Mouse (Mus musculus): ENCODE data around the gene Aox3. TPM values are rescaled to one million over a fixed set of nuclear protein-coding genes. Genes with fewer than 3 reads are reported as not detected.

Gene Aox3
- polyA plus RNA-seq, 1 experiment, result 1.5 TPM

DNA sequence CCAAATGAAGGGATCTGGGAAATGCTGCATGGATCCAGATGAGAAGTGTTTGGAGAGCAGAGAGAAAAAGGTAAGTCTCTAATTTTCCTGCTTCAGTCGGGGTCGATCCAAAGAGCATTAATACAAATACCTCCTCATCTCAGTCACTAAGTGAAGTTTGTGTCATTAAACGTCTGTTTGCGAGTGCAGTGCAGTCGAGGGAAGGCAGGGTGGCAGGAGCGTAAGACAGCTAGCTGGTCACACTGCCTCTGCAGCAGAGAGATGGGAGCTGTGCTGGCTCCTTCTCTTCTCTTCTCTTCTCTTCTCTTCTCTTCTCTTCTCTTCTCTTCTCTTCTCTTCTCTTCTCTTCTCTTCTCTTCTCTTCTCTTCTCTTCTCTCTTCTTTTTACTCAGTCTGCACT lies 115.2 kb downstream of the Aox3 start:
- Histone ChIP-seq H3K9ac (ENCODE audit: low read depth, poor library complexity, severe bottlenecking) (no peak overlapping the region), H3K27me3 (ENCODE audit: control insufficient read depth, insufficient read depth, low read length, poor library complexity, severe bottlenecking) (no peaks in the 10 kb centered on the region), H3K4me1 (ENCODE audit: control insufficient read depth, insufficient read depth, low read length) (peaks cover 2% of the 10 kb centered on the region), H3K4me3 (ENCODE audit: low read depth, low read length) (no peak overlapping the region), H3K27ac (ENCODE audit: insufficient read depth, low read length) (no peak overlapping the region), H3K9me3 (replicated peaks; ENCODE audit: control insufficient read depth, insufficient read depth, low read length, poor library complexity, severe bottlenecking) (no peaks in the 10 kb centered on the region), H3K36me3 (ENCODE audit: control insufficient read depth, insufficient read depth, low read length, poor library complexity, severe bottlenecking) (no peaks in the 10 kb centered on the region)
- TF ChIP-seq CTCF (IDR thresholded peaks at IDR 0.05; ENCODE audit: low read depth, low read length) (no peak), POLR2A (IDR thresholded peaks at IDR 0.05; ENCODE audit: insufficient read depth, low read length) (no peak), EP300 (IDR thresholded peaks at IDR 0.05; ENCODE audit: insufficient read depth, low read depth, low read length) (no peak)

GRCm38 (mm10) chr1:58228916-58229315 lies 116.0 kb downstream of the Aox3 start:
- no peak overlapping the region for H3K4me3 ChIP-seq (ENCODE audit: low read depth, low read length)
- TF ChIP-seq CTCF (IDR thresholded peaks at IDR 0.05; ENCODE audit: low read depth, low read length), result no peak
- no peak for TF ChIP-seq POLR2A (IDR thresholded peaks at IDR 0.05; ENCODE audit: insufficient read depth, low read length)
- no peak for TF ChIP-seq EP300 (IDR thresholded peaks at IDR 0.05; ENCODE audit: insufficient read depth, low read depth, low read length)
- H3K27ac ChIP-seq (ENCODE audit: insufficient read depth, low read length), result no peak overlapping the region

GRCm38 (mm10) chr1:58229774-58230173 lies 116.8 kb downstream of the Aox3 start:
- Histone ChIP-seq H3K9ac (ENCODE audit: low read depth, poor library complexity, severe bottlenecking) (no peak overlapping the region), H3K27ac (ENCODE audit: insufficient read depth, low read length) (no peak overlapping the region), H3K27me3 (ENCODE audit: control insufficient read depth, insufficient read depth, low read length, poor library complexity, severe bottlenecking) (no peaks in the 10 kb centered on the region), H3K4me1 (ENCODE audit: control insufficient read depth, insufficient read depth, low read length) (peaks cover 2% of the 10 kb centered on the region), H3K36me3 (ENCODE audit: control insufficient read depth, insufficient read depth, low read length, poor library complexity, severe bottlenecking) (no peaks in the 10 kb centered on the region), H3K4me3 (ENCODE audit: low read depth, low read length) (no peak overlapping the region), H3K9me3 (replicated peaks; ENCODE audit: control insufficient read depth, insufficient read depth, low read length, poor library complexity, severe bottlenecking) (no peaks in the 10 kb centered on the region)
- no peak for TF ChIP-seq CTCF (IDR thresholded peaks at IDR 0.05; ENCODE audit: low read depth, low read length)
- no peak for TF ChIP-seq EP300 (IDR thresholded peaks at IDR 0.05; ENCODE audit: insufficient read depth, low read depth, low read length)
- TF ChIP-seq POLR2A (IDR thresholded peaks at IDR 0.05; ENCODE audit: insufficient read depth, low read length), result no peak

More at GRCm38 (mm10) chr1:58228916-58229315, 116.0 kb downstream of the Aox3 start:
- no peak overlapping the region for H3K9ac ChIP-seq (ENCODE audit: low read depth, poor library complexity, severe bottlenecking)
- no peaks in the 10 kb centered on the region for H3K36me3 ChIP-seq (ENCODE audit: control insufficient read depth, insufficient read depth, low read length, poor library complexity, severe bottlenecking)
- H3K9me3 ChIP-seq (replicated peaks; ENCODE audit: control insufficient read depth, insufficient read depth, low read length, poor library complexity, severe bottlenecking), result no peaks in the 10 kb centered on the region
- peaks cover 2% of the 10 kb centered on the region for H3K4me1 ChIP-seq (ENCODE audit: control insufficient read depth, insufficient read depth, low read length)
- no peaks in the 10 kb centered on the region for H3K27me3 ChIP-seq (ENCODE audit: control insufficient read depth, insufficient read depth, low read length, poor library complexity, severe bottlenecking)

DNA sequence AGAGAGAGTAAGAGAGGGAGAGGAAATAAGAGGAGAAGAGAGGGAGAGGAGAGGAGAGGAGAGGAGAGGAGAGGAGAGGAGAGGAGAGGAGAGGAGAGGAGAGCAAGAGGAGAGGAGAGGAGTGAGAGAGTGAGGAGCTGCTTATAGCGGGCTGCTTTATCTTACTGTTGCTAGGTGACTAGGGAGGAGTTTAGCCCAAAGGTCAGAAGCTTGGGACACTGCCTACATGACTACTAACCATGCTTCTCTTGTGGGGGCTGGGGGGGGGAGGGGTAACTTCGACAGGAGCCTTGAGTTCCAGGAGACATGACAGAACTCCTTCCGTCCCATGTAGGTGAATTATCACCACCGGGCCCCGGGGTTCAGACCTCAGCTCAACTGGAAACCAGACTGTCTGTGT lies 117.6 kb downstream of the Aox3 start:
- TF ChIP-seq CTCF (IDR thresholded peaks at IDR 0.05; ENCODE audit: low read depth, low read length), result no peak
- no peak for TF ChIP-seq EP300 (IDR thresholded peaks at IDR 0.05; ENCODE audit: insufficient read depth, low read depth, low read length)
- TF ChIP-seq POLR2A (IDR thresholded peaks at IDR 0.05; ENCODE audit: insufficient read depth, low read length), result no peak
- H3K9ac ChIP-seq (ENCODE audit: low read depth, poor library complexity, severe bottlenecking), result no peak overlapping the region
- no peaks in the 10 kb centered on the region for H3K27me3 ChIP-seq (ENCODE audit: control insufficient read depth, insufficient read depth, low read length, poor library complexity, severe bottlenecking)
- H3K4me1 ChIP-seq (ENCODE audit: control insufficient read depth, insufficient read depth, low read length), result peaks cover 2% of the 10 kb centered on the region
- H3K36me3 ChIP-seq (ENCODE audit: control insufficient read depth, insufficient read depth, low read length, poor library complexity, severe bottlenecking), result no peaks in the 10 kb centered on the region
- H3K9me3 ChIP-seq (replicated peaks; ENCODE audit: control insufficient read depth, insufficient read depth, low read length, poor library complexity, severe bottlenecking), result no peaks in the 10 kb centered on the region
- H3K27ac ChIP-seq (ENCODE audit: insufficient read depth, low read length), result no peak overlapping the region
- H3K4me3 ChIP-seq (ENCODE audit: low read depth, low read length), result no peak overlapping the region

DNA sequence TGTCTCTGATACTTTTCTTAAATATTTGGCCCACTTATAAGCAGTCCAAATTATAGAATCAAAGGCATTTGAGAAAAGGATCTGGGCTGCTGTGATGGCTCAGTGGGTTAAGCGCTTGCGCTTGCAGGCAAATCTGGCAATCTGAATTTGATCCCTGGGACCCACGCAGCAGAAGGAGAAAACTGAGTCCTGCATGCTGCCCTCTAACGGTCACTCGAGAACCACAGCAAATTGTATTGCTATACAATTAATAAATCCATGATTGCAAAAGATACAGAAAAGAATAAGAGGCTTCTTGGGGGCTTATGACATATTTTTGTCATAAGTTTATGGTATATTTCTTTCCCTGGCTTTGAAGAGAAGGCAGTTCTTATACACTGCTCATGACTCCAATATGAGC lies 122.5 kb downstream of the Aox3 start:
- Histone ChIP-seq H3K4me3 (ENCODE audit: low read depth, low read length) (no peak overlapping the region), H3K9me3 (replicated peaks; ENCODE audit: control insufficient read depth, insufficient read depth, low read length, poor library complexity, severe bottlenecking) (no peaks in the 10 kb centered on the region), H3K36me3 (ENCODE audit: control insufficient read depth, insufficient read depth, low read length, poor library complexity, severe bottlenecking) (no peaks in the 10 kb centered on the region), H3K9ac (ENCODE audit: low read depth, poor library complexity, severe bottlenecking) (no peak overlapping the region), H3K27ac (ENCODE audit: insufficient read depth, low read length) (no peak overlapping the region), H3K4me1 (ENCODE audit: control insufficient read depth, insufficient read depth, low read length) (peaks cover 2% of the 10 kb centered on the region), H3K27me3 (ENCODE audit: control insufficient read depth, insufficient read depth, low read length, poor library complexity, severe bottlenecking) (no peaks in the 10 kb centered on the region)
- TF ChIP-seq CTCF (IDR thresholded peaks at IDR 0.05; ENCODE audit: low read depth, low read length) (peak; percentile 36), EP300 (IDR thresholded peaks at IDR 0.05; ENCODE audit: insufficient read depth, low read depth, low read length) (no peak), POLR2A (IDR thresholded peaks at IDR 0.05; ENCODE audit: insufficient read depth, low read length) (no peak)

DNA sequence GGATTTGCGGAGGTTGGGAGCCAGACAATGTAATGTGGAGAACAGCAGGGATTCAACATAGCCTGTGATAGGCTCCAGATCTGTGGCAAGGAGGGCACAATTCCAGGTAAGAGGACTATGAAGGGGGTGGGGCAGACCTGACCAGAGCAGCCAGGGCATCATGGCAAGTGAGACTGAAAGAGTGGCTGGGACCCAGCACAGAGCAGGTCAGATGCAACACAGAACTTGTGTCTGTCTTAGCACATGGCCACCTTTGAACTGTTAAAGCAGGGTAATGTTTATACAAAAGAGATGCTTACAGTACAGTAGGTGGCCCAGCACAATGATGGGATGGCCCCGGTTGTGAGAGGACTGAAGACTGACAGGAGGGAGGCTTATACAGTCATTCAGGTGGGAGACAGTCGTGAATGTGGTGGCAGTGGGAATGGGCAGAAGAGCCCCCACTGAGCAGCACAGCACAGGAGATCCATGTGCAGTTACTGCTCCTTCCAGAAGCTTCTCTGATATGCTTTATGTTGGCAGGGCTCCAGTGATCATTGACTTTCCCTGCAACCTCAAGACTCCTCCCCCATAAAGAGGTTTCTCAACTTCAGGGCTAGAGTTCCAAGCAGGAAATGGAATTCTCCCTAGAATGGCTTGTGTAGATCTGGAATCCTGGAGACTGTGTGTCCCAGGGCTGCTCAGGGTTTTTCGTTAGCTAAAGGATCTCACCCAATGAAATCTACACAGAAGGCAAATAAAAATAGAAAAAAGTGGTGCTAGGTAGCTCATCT lies 124.8 kb downstream of the Aox3 start:
- Histone ChIP-seq H3K4me3 (ENCODE audit: low read depth, low read length) (no peak overlapping the region), H3K4me1 (ENCODE audit: control insufficient read depth, insufficient read depth, low read length) (no peaks in the 10 kb centered on the region), H3K27ac (ENCODE audit: insufficient read depth, low read length) (no peak overlapping the region), H3K9ac (ENCODE audit: low read depth, poor library complexity, severe bottlenecking) (no peak overlapping the region), H3K27me3 (ENCODE audit: control insufficient read depth, insufficient read depth, low read length, poor library complexity, severe bottlenecking) (no peaks in the 10 kb centered on the region), H3K36me3 (ENCODE audit: control insufficient read depth, insufficient read depth, low read length, poor library complexity, severe bottlenecking) (no peaks in the 10 kb centered on the region), H3K9me3 (replicated peaks; ENCODE audit: control insufficient read depth, insufficient read depth, low read length, poor library complexity, severe bottlenecking) (no peaks in the 10 kb centered on the region)
- no peak for TF ChIP-seq EP300 (IDR thresholded peaks at IDR 0.05; ENCODE audit: insufficient read depth, low read depth, low read length)
- no peak for TF ChIP-seq POLR2A (IDR thresholded peaks at IDR 0.05; ENCODE audit: insufficient read depth, low read length)
- TF ChIP-seq CTCF (IDR thresholded peaks at IDR 0.05; ENCODE audit: low read depth, low read length), result no peak

All from ES-Bruce4 (cell line).